Mouse (Mus musculus) liver, postnatal 0 days (tissue): ENCODE results near the gene Tssk4.

Experiments used
- CTCF ChIP-seq: sonication (generic); IDR thresholded peaks from 2 replicates; pipeline ENCODE4 v1.5.1; 2016; ENCODE audit warnings: antibody characterized with exemption, low read depth
- EP300 ChIP-seq: IDR thresholded peaks from 2 replicates; pipeline ENCODE4 v1.6.1; 2016; ENCODE audit warnings: antibody characterized with exemption, low read depth, mild to moderate bottlenecking

DNA sequence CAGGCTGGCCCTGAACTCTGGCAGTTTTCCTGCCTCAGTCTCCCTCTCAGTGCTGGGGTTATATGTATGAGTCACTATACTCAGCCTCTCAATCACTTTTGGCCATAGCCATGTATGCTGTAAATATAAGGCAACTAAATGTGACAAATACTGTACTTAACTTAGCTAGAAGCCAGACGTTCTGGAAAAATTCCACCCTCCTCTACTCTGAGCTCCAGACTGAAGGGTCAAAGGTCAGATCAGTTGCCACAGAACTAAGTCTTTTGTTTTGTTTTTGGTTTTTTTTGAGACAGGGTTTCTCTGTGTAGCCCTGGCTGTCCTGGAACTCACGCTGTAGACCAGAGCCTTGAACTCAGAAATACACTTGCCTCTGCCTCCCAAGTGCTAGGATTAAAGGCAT, 34.1 kb upstream of the Tssk4 start:
- no peak for TF ChIP-seq CTCF
- no peak for TF ChIP-seq EP300
